Mouse (Mus musculus) myocyte (in vitro differentiated cells): ENCODE data around the gene Iffo2.

Experiments
- POLR2A ChIP-seq: IDR thresholded peaks from one replicate; pipeline ENCODE4 v1.6.1; 2011; ENCODE audit warnings: low read depth, mild to moderate bottlenecking, control low read depth, moderate library complexity; ENCODE audit not compliant: insufficient read length
- POLR2AphosphoS2 ChIP-seq: IDR thresholded peaks from one replicate; pipeline ENCODE4 v1.6.1; 2011; ENCODE audit warnings: low read depth, control low read depth; ENCODE audit not compliant: insufficient read length

GRCm38 (mm10) chr4:139580663-139581336 lies 50.5 kb downstream of the Iffo2 start:
- TF ChIP-seq POLR2A = peak; percentile 36
- no peak for TF ChIP-seq POLR2AphosphoS2
